Mouse (Mus musculus) limb, embryonic 13.5 days (tissue): Measurements from ENCODE around the gene Itpka. TPM values are rescaled to one million over a fixed set of nuclear protein-coding genes. Genes with fewer than 3 reads are reported as not detected.

Source experiments
- ATAC-seq: fragments of 200-750 bp; cut with Nextera tagmentation; 2 replicates; pipeline ENCODE4 v1.8.0; 2017; ENCODE audit warnings: low read depth, moderate number of reproducible peaks, moderate TSS enrichment; ENCODE audit not compliant: low FRiP score
- H3K27ac ChIP-seq: fragments of 300-500 bp; sonication (generic); 2 replicates; pipeline ENCODE4 v1.5.1; 2015; ENCODE audit warnings: inconsistent platforms, mild to moderate bottlenecking, moderate library complexity
- H3K27me3 ChIP-seq: fragments of 300-500 bp; sonication (generic); 2 replicates; pipeline ENCODE4 v1.6.1; 2015; ENCODE audit warnings: mild to moderate bottlenecking, inconsistent platforms
- H3K36me3 ChIP-seq: fragments of 300-500 bp; sonication (generic); 2 replicates; pipeline ENCODE4 v1.6.1; 2015; ENCODE audit warnings: inconsistent platforms, mild to moderate bottlenecking, moderate library complexity
- H3K4me1 ChIP-seq: fragments of 300-500 bp; sonication (generic); 2 replicates; pipeline ENCODE4 v1.6.1; 2015; ENCODE audit warnings: inconsistent platforms
- H3K4me2 ChIP-seq: fragments of 300-500 bp; sonication (generic); replicated peaks from 2 replicates; pipeline ENCODE4 v1.6.1; 2015; ENCODE audit warnings: inconsistent platforms, mild to moderate bottlenecking, moderate library complexity
- H3K4me3 ChIP-seq: fragments of 300-500 bp; sonication (generic); 2 replicates; pipeline ENCODE4 v1.5.1; 2015; ENCODE audit warnings: moderate library complexity, mild to moderate bottlenecking, inconsistent platforms
- H3K9ac ChIP-seq: fragments of 300-500 bp; sonication (generic); 2 replicates; pipeline ENCODE4 v1.6.1; 2015; ENCODE audit warnings: mild to moderate bottlenecking, inconsistent platforms
- H3K9me3 ChIP-seq: fragments of 300-500 bp; sonication (generic); 2 replicates; pipeline ENCODE4 v1.6.1; 2016; ENCODE audit warnings: inconsistent platforms
- WGBS: fragments of 180-500 bp; shearing (Covaris S2); methylation state at CpG from one replicate; pipeline ENCODE4 v1.1.7; 2015; 5-methylcytosine and 5-hydroxymethylcytosine counted together
- polyA plus RNA-seq: library from polyadenylated mRNA; unstranded; fragments of >200 nt; fragmentation: Nextera tagmentation; extraction: Ambion mirVana; gene quantifications from 2 replicates; pipeline ENCODE4 v1.2.1, GENCODE M21; 2015

Gene Itpka
- polyA plus RNA-seq, 1 experiment from 2014 or later = 0.59 TPM

- H3K9me3 ChIP-seq = no peaks in the 10 kb centered on the region
- peak overlapping the region; percentile 70; the same call in 1 of the 2 replicates for H3K9ac ChIP-seq
- peak overlapping the region; percentile 100 for H3K4me2 ChIP-seq
- H3K4me1 ChIP-seq = peaks cover 16% of the 10 kb centered on the region
- ATAC-seq = no peak
- peaks cover 86% of the 10 kb centered on the region for H3K27me3 ChIP-seq
- peak overlapping the region; percentile 61 for H3K4me3 ChIP-seq
- peaks cover 9% of the 10 kb centered on the region for H3K36me3 ChIP-seq
- no peak overlapping the region for H3K27ac ChIP-seq
- WGBS = 4% methylated on average over 44 of the region's 44 CpGs
Observed at GRCm38 (mm10) chr2:119758844-119759835, 17.0 kb downstream of the Itpka start.

GRCm38 (mm10) chr2:119760251-119760650 lies 18.1 kb downstream of the Itpka start, which contains the start of gene Ltk:
Ltk (minus strand) TSS chr2:119760431.
- H3K4me2 ChIP-seq = peak within 1 kb of the TSS; percentile 100
- peaks cover 16% of the 10 kb centered on the region for H3K4me1 ChIP-seq

GRCm38 (mm10) chr2:119762276-119762675 lies 20.1 kb downstream of the Itpka start:
- no peak overlapping the region for H3K4me2 ChIP-seq
- H3K27ac ChIP-seq = no peak overlapping the region
- peaks cover 56% of the 10 kb centered on the region for H3K27me3 ChIP-seq
- no peak for ATAC-seq
- 72% methylated on average over 1 of the region's 1 CpGs for WGBS
- no peak overlapping the region for H3K9ac ChIP-seq
- peaks cover 16% of the 10 kb centered on the region for H3K4me1 ChIP-seq
- no peak overlapping the region for H3K4me3 ChIP-seq
- H3K9me3 ChIP-seq = no peaks in the 10 kb centered on the region
- peaks cover 27% of the 10 kb centered on the region for H3K36me3 ChIP-seq

More at GRCm38 (mm10) chr2:119760251-119760650, 18.1 kb downstream of the Itpka start, which contains the start of gene Ltk:
- H3K27ac ChIP-seq = no peak within 1 kb of the TSS
- H3K4me3 ChIP-seq = peak within 1 kb of the TSS; percentile 61; the same call in 1 of the 2 replicates
- ATAC-seq = no peak
- peaks cover 19% of the 10 kb centered on the region for H3K36me3 ChIP-seq
- no peaks in the 10 kb centered on the region for H3K9me3 ChIP-seq
- WGBS = 7% methylated on average over 9 of the region's 9 CpGs
- H3K27me3 ChIP-seq = peaks cover 75% of the 10 kb centered on the region
- H3K9ac ChIP-seq = no peak within 1 kb of the TSS

- no peak for ATAC-seq
- no peak overlapping the region for H3K4me2 ChIP-seq
- no peak overlapping the region for H3K4me3 ChIP-seq
- H3K27me3 ChIP-seq = peaks cover 39% of the 10 kb centered on the region
- peaks cover under 1% of the 10 kb centered on the region; the same call in 1 of the 2 replicates for H3K4me1 ChIP-seq
- H3K36me3 ChIP-seq = peaks cover 39% of the 10 kb centered on the region
- no peaks in the 10 kb centered on the region for H3K9me3 ChIP-seq
- H3K27ac ChIP-seq = no peak overlapping the region
- WGBS = 72% methylated on average over 4 of the region's 4 CpGs
- H3K9ac ChIP-seq = no peak overlapping the region
Observed at GRCm38 (mm10) chr2:119763924-119764323, 21.8 kb downstream of the Itpka start.

- Histone ChIP-seq H3K27me3 (peaks cover 6% of the 10 kb centered on the region), H3K4me2 (no peak overlapping the region), H3K4me1 (no peaks in the 10 kb centered on the region), H3K36me3 (peaks cover 72% of the 10 kb centered on the region), H3K9me3 (no peaks in the 10 kb centered on the region), H3K9ac (no peak overlapping the region), H3K27ac (no peak overlapping the region), H3K4me3 (no peak overlapping the region)
- ATAC-seq = no peak
- WGBS = 91% methylated on average over 6 of the region's 6 CpGs
Observed at GRCm38 (mm10) chr2:119767246-119767645, 25.1 kb downstream of the Itpka start.

GRCm38 (mm10) chr2:119787206-119787883 lies 45.2 kb downstream of the Itpka start, which contains the start of gene Rpap1:
Rpap1 (minus strand) TSS chr2:119787537.
- peak; percentile 95 for ATAC-seq
- Histone ChIP-seq H3K4me1 (peaks cover 6% of the 10 kb centered on the region), H3K4me3 (peak within 1 kb of the TSS; percentile 63), H3K27me3 (no peaks in the 10 kb centered on the region), H3K9ac (peak within 1 kb of the TSS; percentile 74), H3K27ac (peak within 1 kb of the TSS; percentile 83), H3K4me2 (peak within 1 kb of the TSS; percentile 76), H3K9me3 (0 out of 2 replicates have a peak, but pooled peaks cover 6% of the 10 kb centered on the region), H3K36me3 (peaks cover 18% of the 10 kb centered on the region)
- WGBS = under 1% methylated on average over 44 of the region's 44 CpGs

GRCm38 (mm10) chr2:119789996-119790395 lies 47.9 kb downstream of the Itpka start:
- WGBS = 78% methylated on average over 2 of the region's 2 CpGs
- no peak for ATAC-seq
- no peak overlapping the region for H3K4me3 ChIP-seq

GRCm38 (mm10) chr2:119797279-119797783 lies 55.2 kb downstream of the Itpka start, which contains the start of gene Tyro3:
Tyro3 (plus strand) TSS chr2:119797733.
- WGBS = 61% methylated on average over 5 of the region's 5 CpGs
- no peak within 1 kb of the TSS for H3K9ac ChIP-seq
- H3K4me1 ChIP-seq = peaks cover 24% of the 10 kb centered on the region
- H3K9me3 ChIP-seq = no peaks in the 10 kb centered on the region
- no peak for ATAC-seq
- H3K4me2 ChIP-seq = no peak within 1 kb of the TSS
- H3K36me3 ChIP-seq = peaks cover 3% of the 10 kb centered on the region; the same call in 1 of the 2 replicates
- no peak within 1 kb of the TSS for H3K4me3 ChIP-seq
- H3K27ac ChIP-seq = no peak within 1 kb of the TSS
- H3K27me3 ChIP-seq = peaks cover 21% of the 10 kb centered on the region

More at GRCm38 (mm10) chr2:119789996-119790395, 47.9 kb downstream of the Itpka start:
- Histone ChIP-seq H3K4me2 (no peak overlapping the region), H3K27me3 (no peaks in the 10 kb centered on the region), H3K36me3 (no peaks in the 10 kb centered on the region; the same call in 1 of the 2 replicates), H3K4me1 (peaks cover 6% of the 10 kb centered on the region), H3K9ac (no peak overlapping the region), H3K9me3 (0 out of 2 replicates have a peak, but pooled peaks cover under 1% of the 10 kb centered on the region), H3K27ac (no peak overlapping the region)

- Histone ChIP-seq H3K9me3 (no peaks in the 10 kb centered on the region), H3K4me3 (peak overlapping the region; percentile 85), H3K27me3 (peaks cover 21% of the 10 kb centered on the region), H3K36me3 (peaks cover 9% of the 10 kb centered on the region; the same call in 1 of the 2 replicates), H3K9ac (no peak overlapping the region), H3K4me1 (peaks cover 34% of the 10 kb centered on the region), H3K27ac (no peak overlapping the region), H3K4me2 (peak overlapping the region; percentile 87)
- no peak for ATAC-seq
- 14% methylated on average over 13 of the region's 13 CpGs for WGBS
Observed at GRCm38 (mm10) chr2:119798246-119798927, 56.2 kb downstream of the Itpka start.

- Histone ChIP-seq H3K27ac (peak overlapping the region; percentile 15; the same call in 1 of the 2 replicates), H3K4me3 (peak overlapping the region; percentile 85), H3K27me3 (peaks cover 21% of the 10 kb centered on the region), H3K4me1 (peaks cover 41% of the 10 kb centered on the region), H3K9ac (peak overlapping the region; percentile 92), H3K4me2 (peak overlapping the region; percentile 87), H3K9me3 (no peaks in the 10 kb centered on the region), H3K36me3 (peaks cover 19% of the 10 kb centered on the region; the same call in 1 of the 2 replicates)
- peak; percentile 84 for ATAC-seq
- WGBS = under 1% methylated on average over 28 of the region's 89 CpGs
Observed at GRCm38 (mm10) chr2:119799181-119799960, 57.2 kb downstream of the Itpka start.
